Mouse (Mus musculus): ENCODE measurements at regions not wholly inside any gene's neighbourhood (a gene's known extent, or its start where the extent isn't known, plus 50 kb on each side); places are given as distances from the start of the nearest gene placed in this dataset.

GRCm38 (mm10) chr13:91348489-91349083 is 111.5 kb upstream of the Ssbp2 start:
- no peak overlapping the region for H3K4me3 ChIP-seq
- no peak overlapping the region for H3K27ac ChIP-seq
- DNase-seq (ENCODE audit: low spot score), result no peak
- H3K27me3 ChIP-seq (ENCODE audit: insufficient read depth, poor library complexity, severe bottlenecking), result no peaks in the 10 kb centered on the region
- H3K4me1 ChIP-seq, result peaks cover 12% of the 10 kb centered on the region; the same call in 1 of the 2 replicates
- H3K36me3 ChIP-seq, result no peaks in the 10 kb centered on the region
- WGBS, result 90% methylated on average over 12 of the region's 12 CpGs
- no peaks in the 10 kb centered on the region for H3K9me3 ChIP-seq

DNA sequence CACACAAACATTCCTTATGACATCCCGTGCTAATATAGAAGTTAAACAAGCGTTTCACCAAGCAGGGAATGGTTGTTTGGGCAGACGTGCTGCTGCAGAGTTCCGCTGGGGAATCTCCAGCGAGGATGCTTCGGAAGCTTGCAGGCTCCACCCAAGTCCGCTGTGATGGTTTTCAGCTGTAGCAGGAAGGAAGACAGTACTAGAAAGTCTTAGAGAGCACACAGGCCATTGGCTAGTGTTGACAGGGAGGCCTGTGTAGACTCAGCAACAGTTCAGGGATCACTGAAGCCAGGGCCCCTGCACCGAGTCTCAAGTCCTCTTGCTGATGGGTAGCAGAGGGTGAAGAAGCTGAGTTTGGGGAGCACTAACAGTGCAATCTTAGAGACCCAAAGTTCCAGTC is 107.8 kb upstream of the Ssbp2 start:
- WGBS, result 30% methylated on average over 8 of the region's 8 CpGs
- H3K27me3 ChIP-seq (ENCODE audit: insufficient read depth, poor library complexity, severe bottlenecking), result no peaks in the 10 kb centered on the region
- no peaks in the 10 kb centered on the region for H3K36me3 ChIP-seq
- peak; percentile 89 for DNase-seq (ENCODE audit: low spot score)
- H3K27ac ChIP-seq, result no peak overlapping the region
- no peaks in the 10 kb centered on the region for H3K9me3 ChIP-seq
- H3K4me3 ChIP-seq, result no peak overlapping the region
- H3K4me1 ChIP-seq, result peaks cover 12% of the 10 kb centered on the region; the same call in 1 of the 2 replicates

- no peak for DNase-seq (ENCODE audit: low spot score)
- H3K36me3 ChIP-seq, result no peaks in the 10 kb centered on the region
- H3K9me3 ChIP-seq, result no peaks in the 10 kb centered on the region
- H3K27ac ChIP-seq, result no peak overlapping the region
- no peak overlapping the region for H3K4me3 ChIP-seq
- whole genome bisulfite sequencing, result 79% methylated on average over 9 of the region's 9 CpGs
- H3K4me1 ChIP-seq, result peaks cover 12% of the 10 kb centered on the region; the same call in 1 of the 2 replicates
- H3K27me3 ChIP-seq (ENCODE audit: insufficient read depth, poor library complexity, severe bottlenecking), result no peaks in the 10 kb centered on the region
These were observed 103.6 kb upstream of the Ssbp2 start for GRCm38 (mm10) chr13:91356516-91356915.

GRCm38 (mm10) chr13:91360121-91360520 is 100.0 kb upstream of the Ssbp2 start:
- no peaks in the 10 kb centered on the region for H3K36me3 ChIP-seq
- DNase-seq (ENCODE audit: low spot score), result no peak
- H3K4me1 ChIP-seq, result peaks cover 7% of the 10 kb centered on the region; the same call in 1 of the 2 replicates
- no peak overlapping the region for H3K4me3 ChIP-seq
- no peaks in the 10 kb centered on the region for H3K9me3 ChIP-seq
- H3K27ac ChIP-seq, result no peak overlapping the region
- 55% methylated on average over 6 of the region's 6 CpGs for WGBS
- H3K27me3 ChIP-seq (ENCODE audit: insufficient read depth, poor library complexity, severe bottlenecking), result no peaks in the 10 kb centered on the region

GRCm38 (mm10) chr13:91365270-91365952 is 94.7 kb upstream of the Ssbp2 start:
- H3K27me3 ChIP-seq (ENCODE audit: insufficient read depth, poor library complexity, severe bottlenecking), result no peaks in the 10 kb centered on the region
- no peak overlapping the region for H3K27ac ChIP-seq
- no peak for DNase-seq (ENCODE audit: low spot score)
- H3K36me3 ChIP-seq, result no peaks in the 10 kb centered on the region
- 60% methylated on average over 2 of the region's 2 CpGs for WGBS
- H3K9me3 ChIP-seq, result no peaks in the 10 kb centered on the region
- H3K4me1 ChIP-seq, result peaks cover 19% of the 10 kb centered on the region
- no peak overlapping the region for H3K4me3 ChIP-seq

DNA sequence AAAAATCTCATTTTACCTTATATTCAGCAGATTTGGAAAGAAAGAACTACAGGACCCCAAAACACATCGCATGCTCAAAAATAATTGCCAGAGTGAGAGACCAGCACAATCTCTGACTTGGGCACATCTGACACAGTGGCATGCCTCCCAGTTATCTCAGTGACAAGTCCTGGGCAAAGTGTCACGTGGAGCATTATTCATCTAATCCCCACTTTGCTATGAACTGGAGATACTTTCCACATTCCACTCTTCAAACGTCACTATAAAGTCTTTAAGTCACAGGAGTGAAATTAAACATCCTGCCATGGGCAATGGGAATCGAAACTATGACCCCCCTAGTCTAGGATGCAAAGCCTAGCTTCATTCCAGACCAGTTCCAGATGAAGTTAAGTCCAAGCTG is 93.5 kb upstream of the Ssbp2 start:
- peaks cover 27% of the 10 kb centered on the region for H3K4me1 ChIP-seq
- no peaks in the 10 kb centered on the region for H3K27me3 ChIP-seq (ENCODE audit: insufficient read depth, poor library complexity, severe bottlenecking)
- no peak for DNase-seq (ENCODE audit: low spot score)
- no peak overlapping the region for H3K27ac ChIP-seq
- H3K36me3 ChIP-seq, result no peaks in the 10 kb centered on the region
- H3K4me3 ChIP-seq, result no peak overlapping the region
- H3K9me3 ChIP-seq, result no peaks in the 10 kb centered on the region
- WGBS, result 56% methylated on average over 4 of the region's 4 CpGs

DNA sequence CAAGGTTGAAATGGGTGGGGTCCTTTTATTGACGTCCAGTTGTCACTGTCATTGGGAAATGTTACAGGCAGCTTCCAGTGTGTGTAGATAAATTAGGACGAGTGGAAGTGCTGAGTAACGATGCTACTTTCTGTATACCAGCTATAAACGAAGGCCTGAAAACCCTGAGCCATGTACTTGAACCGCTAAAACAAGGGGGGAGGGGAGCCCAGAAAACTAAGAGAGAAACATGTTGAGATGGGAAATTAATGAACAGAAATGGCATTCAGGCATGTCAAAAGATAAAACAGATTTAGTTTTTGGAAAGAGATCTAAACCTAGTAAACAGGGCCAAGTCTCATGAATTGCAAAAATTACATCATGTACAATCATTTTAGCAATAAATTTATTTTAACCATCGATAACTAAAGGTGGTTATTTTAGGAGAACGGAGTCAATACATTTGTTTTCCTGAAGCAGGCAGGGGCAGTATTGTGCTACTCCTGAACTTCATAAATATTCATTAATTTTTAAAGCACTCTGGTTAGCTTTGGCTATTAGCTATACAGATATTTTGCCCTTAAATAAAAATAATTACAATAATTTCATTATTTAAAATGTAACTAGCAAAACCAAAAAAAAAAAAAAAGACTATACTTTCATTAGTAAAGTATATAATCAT is 92.1 kb upstream of the Ssbp2 start:
- H3K4me3 ChIP-seq, result no peak overlapping the region
- DNase-seq (ENCODE audit: low spot score), result no peak
- H3K9me3 ChIP-seq, result no peaks in the 10 kb centered on the region
- no peak overlapping the region for H3K27ac ChIP-seq
- peaks cover 41% of the 10 kb centered on the region for H3K4me1 ChIP-seq
- H3K36me3 ChIP-seq, result no peaks in the 10 kb centered on the region
- WGBS, result 55% methylated on average over 7 of the region's 7 CpGs
- H3K27me3 ChIP-seq (ENCODE audit: insufficient read depth, poor library complexity, severe bottlenecking), result no peaks in the 10 kb centered on the region

GRCm38 (mm10) chr13:91368664-91369063 is 91.4 kb upstream of the Ssbp2 start:
- H3K36me3 ChIP-seq, result no peaks in the 10 kb centered on the region
- H3K27ac ChIP-seq, result no peak overlapping the region
- 90% methylated on average over 7 of the region's 7 CpGs for WGBS
- H3K4me1 ChIP-seq, result peaks cover 42% of the 10 kb centered on the region
- H3K9me3 ChIP-seq, result no peaks in the 10 kb centered on the region
- DNase-seq (ENCODE audit: low spot score), result no peak
- no peak overlapping the region for H3K4me3 ChIP-seq
- no peaks in the 10 kb centered on the region for H3K27me3 ChIP-seq (ENCODE audit: insufficient read depth, poor library complexity, severe bottlenecking)

DNA sequence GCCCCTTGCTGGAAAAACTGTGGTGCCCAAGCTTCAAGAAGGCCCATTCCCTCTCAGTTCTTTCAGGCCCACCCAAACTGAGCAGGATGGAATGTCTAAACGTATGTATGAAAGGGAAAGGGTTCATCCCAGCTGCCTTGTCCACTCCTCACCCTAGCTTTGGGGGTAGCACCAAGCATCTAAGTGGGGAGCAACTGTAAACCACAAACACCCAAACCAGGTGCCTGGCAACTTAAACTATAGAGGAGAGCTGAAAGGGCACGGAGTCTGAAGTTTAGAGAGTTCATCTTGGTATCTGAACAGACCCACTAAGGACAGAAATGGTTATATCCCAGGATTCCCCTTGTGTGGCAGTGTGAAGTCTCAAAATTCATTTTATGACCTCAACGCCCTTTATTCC is 90.1 kb upstream of the Ssbp2 start:
- no peaks in the 10 kb centered on the region for H3K36me3 ChIP-seq
- no peaks in the 10 kb centered on the region for H3K27me3 ChIP-seq (ENCODE audit: insufficient read depth, poor library complexity, severe bottlenecking)
- H3K9me3 ChIP-seq, result no peaks in the 10 kb centered on the region
- peak overlapping the region; percentile 99 for H3K27ac ChIP-seq
- WGBS, result 41% methylated on average over 3 of the region's 3 CpGs
- peak overlapping the region; percentile 66 for H3K4me3 ChIP-seq
- peaks cover 35% of the 10 kb centered on the region for H3K4me1 ChIP-seq
- no peak for DNase-seq (ENCODE audit: low spot score)

GRCm38 (mm10) chr13:91370441-91370840 is 89.6 kb upstream of the Ssbp2 start:
- peak; percentile 78 for DNase-seq (ENCODE audit: low spot score)
- peaks cover 31% of the 10 kb centered on the region for H3K4me1 ChIP-seq
- H3K27me3 ChIP-seq (ENCODE audit: insufficient read depth, poor library complexity, severe bottlenecking), result no peaks in the 10 kb centered on the region
- peak overlapping the region; percentile 99 for H3K27ac ChIP-seq
- peak overlapping the region; percentile 66 for H3K4me3 ChIP-seq
- WGBS, result 1% methylated on average over 11 of the region's 11 CpGs
- no peaks in the 10 kb centered on the region for H3K36me3 ChIP-seq
- no peaks in the 10 kb centered on the region for H3K9me3 ChIP-seq

GRCm38 (mm10) chr13:91370886-91371595 is 89.0 kb upstream of the Ssbp2 start:
- Histone ChIP-seq H3K27ac (peak overlapping the region; percentile 99), H3K4me1 (peaks cover 30% of the 10 kb centered on the region), H3K36me3 (no peaks in the 10 kb centered on the region), H3K9me3 (no peaks in the 10 kb centered on the region), H3K27me3 (ENCODE audit: insufficient read depth, poor library complexity, severe bottlenecking) (no peaks in the 10 kb centered on the region), H3K4me3 (peak overlapping the region; percentile 66)
- under 1% methylated on average over 28 of the region's 28 CpGs for WGBS
- DNase-seq (ENCODE audit: low spot score), result peak; percentile 97

- Histone ChIP-seq H3K36me3 (no peaks in the 10 kb centered on the region), H3K27me3 (ENCODE audit: insufficient read depth, poor library complexity, severe bottlenecking) (no peaks in the 10 kb centered on the region), H3K4me3 (peak overlapping the region; percentile 66), H3K4me1 (peaks cover 30% of the 10 kb centered on the region), H3K27ac (peak overlapping the region; percentile 99), H3K9me3 (no peaks in the 10 kb centered on the region)
- DNase-seq (ENCODE audit: low spot score), result no peak
- 41% methylated on average over 2 of the region's 2 CpGs for WGBS
These were observed 88.5 kb upstream of the Ssbp2 start for GRCm38 (mm10) chr13:91371596-91371987.
